Mouse (Mus musculus): Measurements from ENCODE around the gene Iqgap2.

Gene Iqgap2

GRCm38 (mm10) chr13:95891491-95891925 is at the start of gene Iqgap2:
TSS of gene Iqgap2 (minus strand) at chr13:95891922.
- DNase-seq, result no peak

GRCm38 (mm10) chr13:95940811-95941210 is 49.1 kb upstream of the Iqgap2 start:
- no peak for DNase-seq

GRCm38 (mm10) chr13:95924201-95924621 is 32.5 kb upstream of the Iqgap2 start:
- DNase-seq, result no peak

GRCm38 (mm10) chr13:95922626-95923025 is 30.9 kb upstream of the Iqgap2 start:
- no peak for DNase-seq

GRCm38 (mm10) chr13:95918624-95919284 is 27.0 kb upstream of the Iqgap2 start:
- DNase-seq, result no peak

GRCm38 (mm10) chr13:95913046-95913406 is 21.3 kb upstream of the Iqgap2 start:
- no peak for DNase-seq

- peak; percentile 89 to 96 for DNase-seq
These were observed 20.7 kb upstream of the Iqgap2 start for GRCm38 (mm10) chr13:95912157-95913045.

GRCm38 (mm10) chr13:95910270-95910669 is 18.5 kb upstream of the Iqgap2 start:
- no peak for DNase-seq

- DNase-seq, result no peak
These were observed 17.5 kb upstream of the Iqgap2 start for GRCm38 (mm10) chr13:95909244-95909643.

- DNase-seq, result no peak
These were observed 11.0 kb upstream of the Iqgap2 start for GRCm38 (mm10) chr13:95902696-95903095.

GRCm38 (mm10) chr13:95899885-95900650 is 8.3 kb upstream of the Iqgap2 start:
- DNase-seq, result no peak

GRCm38 (mm10) chr13:95896501-95896900 is 4.8 kb upstream of the Iqgap2 start:
- DNase-seq, result no peak

- no peak for DNase-seq
These were observed 1.4 kb upstream of the Iqgap2 start for GRCm38 (mm10) chr13:95893166-95893565.

- no peak for DNase-seq
These were observed 956 bp upstream of the Iqgap2 start for GRCm38 (mm10) chr13:95892611-95893145.

- peak; percentile 73 to 75 for DNase-seq
These were observed 346 bp upstream of the Iqgap2 start for GRCm38 (mm10) chr13:95891926-95892610.

GRCm38 (mm10) chr13:95890851-95891471 is 761 bp downstream of the Iqgap2 start:
- peak in 1 of 2 experiments; percentile 16 for DNase-seq

- DNase-seq, result no peak
These were observed 1.7 kb downstream of the Iqgap2 start for GRCm38 (mm10) chr13:95889981-95890545.

GRCm38 (mm10) chr13:95889366-95889765 is 2.4 kb downstream of the Iqgap2 start:
- DNase-seq, result no peak

GRCm38 (mm10) chr13:95888621-95889020 is 3.1 kb downstream of the Iqgap2 start:
- DNase-seq, result no peak

GRCm38 (mm10) chr13:95888170-95888569 is 3.6 kb downstream of the Iqgap2 start:
- DNase-seq, result no peak

- no peak for DNase-seq
These were observed 4.3 kb downstream of the Iqgap2 start for GRCm38 (mm10) chr13:95887375-95887774.

Data from cerebellum, postnatal 36 days (tissue).